Mouse (Mus musculus) intestine, postnatal 0 days (tissue): ENCODE results near the gene Hist1h3h. TPM values are rescaled to one million over a fixed set of nuclear protein-coding genes. Genes with fewer than 3 reads are reported as not detected.
"Not testable (repeated sequence)": the region's sequence is repeated elsewhere in the genome, so short reads cannot be mapped to it uniquely, and the experiment has no call there.

ENCODE experiments used
- ATAC-seq: fragments of 200-750 bp; cut with Nextera tagmentation; 2 replicates; pipeline ENCODE4 v1.8.0; 2017; ENCODE audit warnings: mild to moderate bottlenecking, moderate TSS enrichment, moderate library complexity
- H3K27ac ChIP-seq: fragments of 300-500 bp; sonication (generic); 2 replicates; pipeline ENCODE4 v1.5.1; 2014; ENCODE audit warnings: mild to moderate bottlenecking, low read depth, low read length, moderate library complexity
- H3K27me3 ChIP-seq: fragments of 300-500 bp; sonication (generic); replicated peaks from 2 replicates; pipeline ENCODE4 v1.6.1; 2014; ENCODE audit warnings: low read length, mixed read lengths; ENCODE audit not compliant: control insufficient read depth, insufficient read depth
- H3K36me3 ChIP-seq: fragments of 300-500 bp; sonication (generic); 2 replicates; pipeline ENCODE4 v1.6.1; 2014; ENCODE audit warnings: mild to moderate bottlenecking, moderate library complexity; ENCODE audit not compliant: control insufficient read depth, insufficient read depth
- H3K4me1 ChIP-seq: fragments of 300-500 bp; sonication (generic); replicated peaks from 2 replicates; pipeline ENCODE4 v1.6.1; 2014; ENCODE audit warnings: antibody characterized with exemption, low read length, mixed read lengths; ENCODE audit not compliant: control insufficient read depth, insufficient read depth
- H3K4me2 ChIP-seq: fragments of 300-500 bp; sonication (generic); replicated peaks from 2 replicates; pipeline ENCODE4 v1.6.1; 2014; ENCODE audit warnings: low read depth, mild to moderate bottlenecking, moderate library complexity
- H3K4me3 ChIP-seq: fragments of 300-500 bp; sonication (generic); 2 replicates; pipeline ENCODE4 v1.5.1; 2014; ENCODE audit warnings: low read depth, low read length
- H3K9ac ChIP-seq: fragments of 300-500 bp; sonication (generic); 2 replicates; pipeline ENCODE4 v1.6.1; 2014; ENCODE audit warnings: mild to moderate bottlenecking, low read depth, low read length
- H3K9me3 ChIP-seq: fragments of 300-500 bp; sonication (generic); 2 replicates; pipeline ENCODE4 v1.6.1; 2016; ENCODE audit warnings: mixed run types; ENCODE audit not compliant: control insufficient read depth
- CTCF ChIP-seq: sonication (generic); IDR thresholded peaks from 2 replicates; pipeline ENCODE4 v1.5.1; 2016; ENCODE audit warnings: low read depth, mild to moderate bottlenecking, control low read depth, antibody characterized with exemption, moderate library complexity
- WGBS: fragments of 180-500 bp; shearing (Covaris S2); extraction: QIAGEN DNeasy Blood & Tissue Kit; methylation state at CpG from one replicate; pipeline ENCODE4 v1.1.7; 2014; 5-methylcytosine and 5-hydroxymethylcytosine counted together
- polyA plus RNA-seq: library from polyadenylated mRNA; unstranded; fragments of >200 nt; fragmentation: Nextera tagmentation; extraction: Ambion mirVana; gene quantifications from 2 replicates; pipeline ENCODE4 v1.2.1, GENCODE M21; 2015

Hist1h3h gene
- polyA plus RNA-seq, 1 experiment from 2014 or later, result 2.4 TPM

DNA sequence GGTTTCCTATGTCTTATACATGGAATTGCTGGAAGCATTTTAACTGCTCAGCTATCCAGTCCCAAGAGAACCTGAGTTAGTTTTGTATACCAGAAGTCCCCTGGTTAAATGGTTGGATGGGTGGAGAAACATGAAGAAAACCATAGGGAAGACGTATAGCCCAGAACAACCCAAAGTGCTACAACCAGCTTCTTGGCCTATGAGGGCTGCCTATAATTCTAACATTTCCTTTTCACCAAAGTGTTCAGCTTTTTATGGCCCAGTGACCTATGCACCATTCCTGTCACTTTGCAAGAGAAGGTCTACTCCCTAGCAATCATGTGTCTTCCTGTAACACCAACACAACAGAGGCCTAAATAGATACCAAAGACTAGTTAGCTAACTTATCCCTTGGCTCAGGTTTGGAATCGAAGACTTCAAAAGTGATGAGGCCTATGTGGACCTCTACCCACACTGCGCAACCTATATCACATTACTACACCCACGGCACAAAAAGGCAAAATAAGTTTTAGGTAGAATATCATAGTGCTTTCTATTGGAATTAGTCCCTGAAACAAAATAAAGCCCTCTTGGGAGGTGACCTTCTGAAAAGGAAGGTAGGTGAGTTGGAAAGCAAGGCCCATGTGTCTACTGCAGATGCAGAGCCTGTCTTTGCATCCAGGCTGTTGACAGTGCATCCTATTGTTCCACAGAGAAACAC is 1.1 kb downstream of the Hist1h3h start:
- 61% methylated on average over 4 of the region's 4 CpGs for WGBS
- Histone ChIP-seq H3K9me3 (no peaks in the 10 kb centered on the region), H3K9ac (no peak overlapping the region), H3K4me3 (peak overlapping the region; percentile 26), H3K36me3 (no peaks in the 10 kb centered on the region), H3K27ac (no peak overlapping the region), H3K4me1 (peaks cover 11% of the 10 kb centered on the region), H3K4me2 (peak overlapping the region; percentile 61), H3K27me3 (no peaks in the 10 kb centered on the region)
- no peak for ATAC-seq
- no peak for TF ChIP-seq CTCF

DNA sequence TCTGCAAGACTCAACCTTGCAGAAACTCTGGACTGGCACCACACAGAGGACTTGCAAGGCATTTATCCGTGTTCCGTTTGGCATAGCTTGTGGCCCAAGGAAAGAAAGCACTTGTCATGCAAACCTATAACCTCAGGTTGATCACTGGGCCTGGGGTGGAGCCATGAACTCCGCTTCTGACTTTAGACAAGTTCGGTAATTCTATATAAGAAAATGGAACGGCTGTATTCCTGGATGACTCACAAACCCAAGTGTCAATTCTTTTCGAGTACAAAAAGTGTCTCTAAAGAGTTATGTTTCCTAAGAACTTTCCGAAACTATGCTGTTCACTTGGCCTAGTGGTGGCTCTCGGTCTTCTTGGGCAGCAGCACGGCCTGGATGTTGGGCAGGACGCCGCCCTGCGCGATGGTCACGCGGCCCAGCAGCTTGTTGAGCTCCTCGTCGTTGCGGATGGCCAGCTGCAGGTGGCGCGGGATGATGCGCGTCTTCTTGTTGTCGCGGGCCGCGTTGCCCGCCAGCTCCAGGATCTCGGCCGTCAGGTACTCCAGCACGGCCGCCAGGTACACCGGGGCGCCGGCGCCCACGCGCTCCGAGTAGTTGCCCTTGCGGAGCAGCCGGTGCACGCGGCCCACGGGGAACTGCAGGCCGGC is 3.8 kb downstream of the Hist1h3h start:
- peak; percentile 30; the same call in 1 of the 2 replicates for TF ChIP-seq CTCF
- Histone ChIP-seq H3K27ac (peak overlapping the region; percentile 2), H3K4me2 (peak overlapping the region; percentile 68), H3K4me3 (peak overlapping the region; percentile 36)
- ATAC-seq, result peak; percentile 54
- H3K4me1 ChIP-seq, H3K27me3 ChIP-seq, H3K9me3 ChIP-seq, H3K36me3 ChIP-seq, H3K9ac ChIP-seq: not testable (repeated sequence)
- under 1% methylated on average over 19 of the region's 44 CpGs for WGBS

DNA sequence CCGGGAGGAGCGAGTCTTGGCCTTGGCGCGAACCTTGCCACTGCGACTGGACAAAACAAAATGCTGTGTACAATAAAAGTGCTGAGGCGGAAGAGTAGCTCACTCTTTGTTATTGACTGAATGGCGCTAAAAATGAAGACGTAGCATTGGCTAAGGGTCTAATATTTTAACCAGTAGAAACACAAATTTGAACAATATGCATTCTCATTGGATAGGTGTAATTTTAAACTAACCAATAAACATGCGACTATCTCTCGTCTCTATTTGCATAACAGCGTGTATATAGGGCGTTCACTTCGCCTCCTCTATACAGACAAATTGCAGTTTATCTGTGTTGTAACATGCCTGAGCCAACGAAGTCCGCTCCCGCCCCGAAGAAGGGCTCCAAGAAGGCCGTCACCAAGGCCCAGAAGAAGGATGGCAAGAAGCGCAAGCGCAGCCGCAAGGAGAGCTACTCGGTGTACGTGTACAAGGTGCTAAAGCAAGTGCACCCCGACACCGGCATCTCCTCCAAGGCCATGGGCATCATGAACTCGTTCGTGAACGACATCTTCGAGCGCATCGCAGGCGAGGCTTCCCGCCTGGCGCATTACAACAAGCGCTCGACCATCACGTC is 4.4 kb downstream of the Hist1h3h start, which contains the start of gene Hist1h2bm:
Hist1h2bm (plus strand) TSS at position 288 of the 616 bp plus-strand sequence.
- peak within 1 kb of the TSS; percentile 68 for H3K4me2 ChIP-seq
- not testable (repeated sequence) for H3K9ac ChIP-seq, H3K36me3 ChIP-seq, H3K9me3 ChIP-seq, H3K4me1 ChIP-seq, H3K27me3 ChIP-seq
- peak within 1 kb of the TSS; percentile 36 for H3K4me3 ChIP-seq
- WGBS, result under 1% methylated on average over 36 of the region's 37 CpGs
- ATAC-seq, result peak; percentile 95
- H3K27ac ChIP-seq, result peak within 1 kb of the TSS; percentile 2

DNA sequence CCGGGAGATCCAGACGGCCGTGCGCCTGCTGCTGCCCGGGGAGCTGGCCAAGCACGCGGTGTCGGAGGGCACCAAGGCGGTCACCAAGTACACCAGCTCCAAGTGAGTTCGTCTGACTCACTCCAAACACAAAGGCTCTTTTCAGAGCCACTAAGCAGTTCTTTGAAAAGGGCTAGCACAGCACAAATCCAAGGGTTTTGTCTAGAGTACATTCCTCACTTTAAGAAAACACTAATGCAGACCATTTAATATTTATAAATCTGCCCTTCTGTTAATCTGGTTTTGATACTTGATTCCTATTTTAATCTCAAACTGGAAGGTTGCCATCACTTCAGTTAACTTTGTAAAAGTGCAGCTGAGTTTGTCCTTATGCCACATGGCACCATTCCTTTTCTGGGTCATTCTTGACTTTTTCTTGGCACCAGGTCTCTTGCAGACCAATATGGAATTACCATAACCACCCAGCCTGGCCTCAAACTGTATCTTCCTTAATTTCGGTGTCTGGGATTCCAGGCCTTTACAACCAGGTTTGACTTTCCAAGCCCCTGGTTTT is 5.0 kb downstream of the Hist1h3h start:
- H3K9me3 ChIP-seq, result no peaks in the 10 kb centered on the region
- no peak overlapping the region for H3K9ac ChIP-seq
- WGBS, result 7% methylated on average over 10 of the region's 11 CpGs
- peak; percentile 14; the same call in 1 of the 2 replicates for ATAC-seq
- peak overlapping the region; percentile 36 for H3K4me3 ChIP-seq
- H3K36me3 ChIP-seq, result no peaks in the 10 kb centered on the region
- no peak overlapping the region for H3K27ac ChIP-seq
- no peak for TF ChIP-seq CTCF
- H3K27me3 ChIP-seq, result no peaks in the 10 kb centered on the region
- 0 out of 2 replicates have a peak, but pooled peaks cover 4% of the 10 kb centered on the region for H3K4me1 ChIP-seq
- peak overlapping the region; percentile 68 for H3K4me2 ChIP-seq

DNA sequence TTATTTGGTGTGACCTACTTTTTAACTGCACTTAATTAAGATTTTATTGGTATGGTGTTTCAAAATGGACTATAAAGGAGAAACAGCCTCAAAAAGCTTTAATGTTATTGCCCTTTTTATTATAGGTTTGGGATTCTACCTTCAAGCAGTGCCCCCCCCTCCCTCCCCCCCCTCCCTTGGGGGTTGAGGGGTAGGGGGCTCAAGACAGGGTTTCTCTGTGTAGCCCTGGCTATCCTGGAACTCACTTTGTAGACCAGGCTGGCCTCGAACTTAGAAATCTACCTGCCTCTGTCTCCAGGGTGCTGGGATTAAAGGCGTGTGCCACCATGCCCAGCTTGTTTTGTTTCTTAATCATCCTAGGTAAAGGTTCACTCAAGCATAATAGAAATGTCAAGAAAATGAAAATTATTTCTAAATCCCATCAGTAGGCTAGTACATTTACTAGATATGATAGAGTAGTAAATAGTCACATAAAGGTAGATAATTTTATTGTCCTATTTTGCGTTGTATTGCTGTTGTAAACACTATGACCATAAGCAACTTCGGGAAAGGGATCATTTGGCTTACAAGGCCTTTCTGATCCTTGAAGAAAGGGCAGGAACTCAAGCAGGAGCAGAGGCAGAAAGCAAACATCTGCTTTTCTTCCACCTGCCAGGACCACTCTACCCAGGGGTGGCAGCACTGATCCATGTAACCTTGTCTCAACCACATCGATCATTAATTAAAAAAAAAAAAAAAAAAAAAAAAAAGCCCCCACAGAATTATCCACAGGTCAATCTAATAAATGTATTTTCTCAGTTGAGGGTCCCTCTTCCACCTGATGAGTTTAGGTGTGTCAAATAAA is 5.8 kb downstream of the Hist1h3h start:
- no peaks in the 10 kb centered on the region for H3K9me3 ChIP-seq
- no peaks in the 10 kb centered on the region for H3K27me3 ChIP-seq
- no peak for ATAC-seq
- no peaks in the 10 kb centered on the region for H3K36me3 ChIP-seq
- H3K4me3 ChIP-seq, result no peak overlapping the region
- no peak overlapping the region for H3K27ac ChIP-seq
- TF ChIP-seq CTCF, result 0 out of 2 replicates have a peak, but pooled peaks have one; percentile 14
- H3K4me2 ChIP-seq, result no peak overlapping the region
- H3K4me1 ChIP-seq, result 0 out of 2 replicates have a peak, but pooled peaks cover 3% of the 10 kb centered on the region
- WGBS, result 37% methylated on average over 5 of the region's 5 CpGs
- H3K9ac ChIP-seq, result no peak overlapping the region
